Mouse (Mus musculus): ENCODE measurements around the gene Krtap21-1.

DNA sequence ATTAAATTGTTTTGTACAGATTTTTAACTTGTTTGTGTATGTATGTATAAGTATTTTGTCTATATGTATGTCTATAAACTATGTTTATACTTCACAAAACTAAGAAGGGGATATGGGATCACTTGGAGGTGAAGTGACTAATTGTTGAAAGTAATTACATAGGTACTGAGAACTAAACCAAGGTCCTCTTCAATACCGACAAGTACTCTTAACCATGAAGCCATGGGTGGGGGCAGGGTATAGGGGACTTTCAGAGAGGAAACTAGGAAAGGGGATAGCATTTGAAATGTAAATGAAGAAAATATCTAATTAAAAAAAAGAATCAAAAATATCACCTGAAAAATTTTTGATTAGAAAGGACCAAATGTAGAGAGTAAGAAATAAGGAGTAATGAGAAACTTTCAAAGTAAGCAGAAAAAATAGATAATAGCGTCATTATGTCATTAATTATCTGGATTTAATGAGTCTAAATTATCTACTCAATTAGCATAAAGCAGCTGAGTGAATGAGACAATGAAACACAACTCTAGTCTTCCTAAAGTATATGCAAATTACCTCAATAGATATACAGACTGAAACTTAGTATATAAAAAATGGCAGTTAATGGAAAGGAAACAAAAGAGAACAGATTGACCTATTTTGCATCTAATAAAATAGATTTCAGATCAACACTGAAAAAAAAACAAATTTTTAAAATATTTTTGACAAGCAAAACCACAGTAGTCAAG lies 30.8 kb downstream of the Krtap21-1 start:
- no peak for TF ChIP-seq CTCF (conservative IDR thresholded peaks at IDR 0.05; ENCODE audit: low read length)
- TF ChIP-seq POU5F1 (IDR thresholded peaks at IDR 0.05; ENCODE audit: borderline replicate concordance, low read length), result no peak

Measured in E14TG2a.4 (cell line).